ENCODE assay signal across 11 mouse cellular contexts in the genomic region with DNA sequence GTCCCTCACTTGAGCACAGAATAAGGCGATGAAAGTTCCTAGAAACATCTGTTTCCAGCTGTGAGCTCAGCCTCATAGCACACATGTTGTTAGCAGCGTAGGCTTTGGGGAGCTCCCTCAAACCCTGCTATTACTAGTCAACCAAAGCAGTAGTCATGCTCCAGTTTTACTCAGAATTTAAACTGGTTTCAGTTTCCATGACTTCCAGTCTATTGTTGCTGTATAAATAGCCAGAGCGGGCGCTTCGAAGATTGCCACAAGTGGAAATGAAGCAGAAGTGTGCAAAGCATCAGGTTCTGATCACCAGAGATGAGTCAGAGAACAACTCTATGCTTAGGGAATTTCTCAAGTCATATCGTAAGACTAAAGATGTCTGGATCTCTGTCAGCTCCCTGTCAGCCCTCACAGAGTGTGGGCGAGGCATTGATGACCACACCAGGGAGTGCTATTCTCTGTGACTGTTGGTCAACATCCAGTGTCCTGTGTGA. TPM values are rescaled to one million over a fixed set of nuclear protein-coding genes. Genes with fewer than 3 reads are reported as not detected.
A peak's percentile ranks its signal among the peaks of the same experiment; 100 is the strongest.
DNase-seq lines count a peak whose midpoint lies in the region; ATAC-seq and TF ChIP-seq lines count a peak whose summit lies in the region.
"Had no signal": no experiment of that assay in that cellular context is flagged by ENCODE, and none has a peak within 500 bp of the region (broad histone marks: within the 10 kb centered on the region; RNA-seq: fewer than 3 reads in every experiment).

No protein-coding gene starts in this region.

- in situ Hi-C loops in CH12.LX (cut with MboI; ENCODE audit: low pct_ligation_motif_present, low pct_unique_long_range_greater_than_20kb, low sequenced_read_pairs): no loop called here

- TF ChIP-seq CTCF in CH12.LX (conservative IDR thresholded peaks at IDR 0.05 in 1 of 2, IDR thresholded peaks at IDR 0.05 in 1 of 2; ENCODE audit: low read depth in 2 of 2, low read length in 2 of 2): no peak

- peak; percentile 80 for TF ChIP-seq EP300 in CH12.LX (IDR thresholded peaks at IDR 0.05; ENCODE audit: low read length)

- 0 out of 2 replicates have a peak overlapping the region, but pooled peaks have one; percentile 47 for H3K27ac ChIP-seq in CH12.LX (ENCODE audit: insufficient read depth, low read depth)
- H3K27ac ChIP-seq in midbrain, embryonic 14.5 days (replicated peaks; ENCODE audit: low read depth, low read length): no peak overlapping the region
- no peak overlapping the region for H3K27ac ChIP-seq in hindbrain, embryonic 10.5 days
- H3K27ac ChIP-seq: limb, embryonic 15.5 days had no signal

- H3K4me3 ChIP-seq in CH12.LX (replicated peaks in 1 of 3; ENCODE audit: low read depth in 2 of 3, low read length in 2 of 3, poor library complexity in 1 of 3): peak overlapping the region in 1 of 3 experiments; percentile 14
- H3K4me3 ChIP-seq in midbrain, embryonic 14.5 days (replicated peaks; ENCODE audit: low read depth, low read length): no peak overlapping the region
- no peak overlapping the region for H3K4me3 ChIP-seq in hindbrain, embryonic 10.5 days
- H3K4me3 ChIP-seq: limb, embryonic 15.5 days had no signal

- intact Hi-C loops in heart, postnatal 10 days (cut with DNase I): no loop called here

- no peak for TF ChIP-seq POLR2A in CH12.LX (IDR thresholded peaks at IDR 0.05; ENCODE audit: low read depth, low read length)

- WGBS in midbrain, embryonic 14.5 days: 87% methylated on average over 7 of the region's 7 CpGs
- 81% methylated on average over 7 of the region's 7 CpGs for WGBS in hindbrain, embryonic 10.5 days

- peak overlapping the region; percentile 61; the same call in 1 of the 2 replicates for H3K4me2 ChIP-seq in CH12.LX (ENCODE audit: insufficient read depth, low read depth, poor library complexity, severe bottlenecking)
- no peak overlapping the region for H3K4me2 ChIP-seq in midbrain, embryonic 14.5 days (ENCODE audit: low read length)
- H3K4me2 ChIP-seq: limb, embryonic 15.5 days had no signal

- DNase-seq in cerebellum, adult 11-12 months: peak; percentile 12
- DNase-seq in cerebellum, adult 9-11 months: no peak
- DNase-seq in CH12.LX (ENCODE audit: extremely low read depth): peak; percentile 74
- DNase-seq in heart, postnatal 10 days: peak; percentile 60 to 61
- DNase-seq in midbrain, embryonic 14.5 days: no peak
- no peak for DNase-seq in hindbrain, embryonic 10.5 days (ENCODE audit: low spot score)
- DNase-seq in cerebellum, adult 11 months: no peak
- DNase-seq: right cerebral cortex, postnatal 14 days; thymus, postnatal 25 days had no signal

- peak; percentile 62 for ATAC-seq in megakaryocyte, adult 5-6 weeks (ENCODE audit: poor library complexity, severe bottlenecking)
- ATAC-seq in midbrain, embryonic 14.5 days (ENCODE audit: low FRiP score, low TSS enrichment): no peak

- H3K4me1 ChIP-seq in CH12.LX (ENCODE audit: control insufficient read depth in 1 of 2, insufficient read depth in 2 of 2): peaks cover 16 to 25% of the 10 kb centered on the region in 2 experiments
- H3K4me1 ChIP-seq in midbrain, embryonic 14.5 days (ENCODE audit: control insufficient read depth, insufficient read depth, low read length): no peaks in the 10 kb centered on the region
- peaks cover 2% of the 10 kb centered on the region for H3K4me1 ChIP-seq in hindbrain, embryonic 10.5 days (replicated peaks)
- H3K4me1 ChIP-seq: limb, embryonic 15.5 days had no signal

- peak overlapping the region; percentile 49 for H3K9ac ChIP-seq in CH12.LX (ENCODE audit: insufficient read depth, low read depth)
- no peak overlapping the region for H3K9ac ChIP-seq in midbrain, embryonic 14.5 days (replicated peaks; ENCODE audit: low read length)
- H3K9ac ChIP-seq: limb, embryonic 15.5 days had no signal

- dilution Hi-C loops in CH12.LX (cut with MboI; ENCODE audit: extremely low pct_ligation_motif_present, extremely low pct_unique_long_range_greater_than_20kb, low sequenced_read_pairs): no loop called here

- no peaks in the 10 kb centered on the region for H3K27me3 ChIP-seq in CH12.LX (replicated peaks)
- H3K27me3 ChIP-seq in midbrain, embryonic 14.5 days (ENCODE audit: control insufficient read depth, insufficient read depth, low read length): no peaks in the 10 kb centered on the region
- H3K27me3 ChIP-seq in hindbrain, embryonic 10.5 days (ENCODE audit: insufficient read depth, poor library complexity, severe bottlenecking): no peaks in the 10 kb centered on the region
- H3K27me3 ChIP-seq: limb, embryonic 15.5 days had no signal

- no peaks in the 10 kb centered on the region for H3K9me3 ChIP-seq in CH12.LX (replicated peaks; ENCODE audit: low read length)
- no peaks in the 10 kb centered on the region for H3K9me3 ChIP-seq in midbrain, embryonic 14.5 days (ENCODE audit: control insufficient read depth, low read length)
- no peaks in the 10 kb centered on the region for H3K9me3 ChIP-seq in hindbrain, embryonic 10.5 days
- H3K9me3 ChIP-seq: limb, embryonic 15.5 days had no signal

- H3K36me3 ChIP-seq in CH12.LX (replicated peaks in 1 of 2; ENCODE audit: control insufficient read depth in 1 of 2, insufficient read depth in 1 of 2, low read length in 1 of 2): peaks cover 0 to 8% of the 10 kb centered on the region in 2 experiments
- H3K36me3 ChIP-seq in midbrain, embryonic 14.5 days (ENCODE audit: control insufficient read depth, insufficient read depth, low read length): peaks cover 4% of the 10 kb centered on the region; the same call in 1 of the 2 replicates
- peaks cover 16% of the 10 kb centered on the region for H3K36me3 ChIP-seq in hindbrain, embryonic 10.5 days
- H3K36me3 ChIP-seq: limb, embryonic 15.5 days had no signal

- TF ChIP-seq RAD21 in CH12.LX (IDR thresholded peaks at IDR 0.05; ENCODE audit: low read depth, low read length): no peak

- no peaks in the 10 kb centered on the region for H3K79me2 ChIP-seq in CH12.LX (replicated peaks; ENCODE audit: control insufficient read depth, extremely low read depth, insufficient read depth, poor library complexity, severe bottlenecking)

TF ChIP-seq in CH12.LX, 34 proteins besides CTCF, POLR2A, EP300 and RAD21:
- TF ChIP-seq TBP (conservative IDR thresholded peaks at IDR 0.05; ENCODE audit: low read depth, low read length) (no peak), MXI1 (IDR thresholded peaks at IDR 0.05; ENCODE audit: low read depth, low read length) (peak; percentile 48; the same call in 1 of the 2 replicates), MAFK (IDR thresholded peaks at IDR 0.05; ENCODE audit: insufficient replicate concordance, low read length) (0 out of 2 replicates have a peak, but pooled peaks have one; percentile 18), E2F4 (IDR thresholded peaks at IDR 0.05; ENCODE audit: insufficient replicate concordance, low read depth, low read length) (no peak), SIN3A (IDR thresholded peaks at IDR 0.05; ENCODE audit: low read length) (peak; percentile 56), SMC3 (IDR thresholded peaks at IDR 0.05; ENCODE audit: low read depth, low read length) (0 out of 2 replicates have a peak, but pooled peaks have one; percentile 1), MEF2A (IDR thresholded peaks at IDR 0.05; ENCODE audit: borderline replicate concordance, low read depth, low read length) (peak; percentile 89; the same call in 1 of the 2 replicates), NRF1 (IDR thresholded peaks at IDR 0.05; ENCODE audit: low read depth, low read length) (0 out of 2 replicates have a peak, but pooled peaks have one; percentile 11), PAX5 (IDR thresholded peaks at IDR 0.05; ENCODE audit: low read length) (no peak), MYC (IDR thresholded peaks at IDR 0.05; ENCODE audit: low read depth, low read length) (no peak), TCF12 (IDR thresholded peaks at IDR 0.05; ENCODE audit: low read depth, low read length) (peak; percentile 38; the same call in 1 of the 2 replicates), MAX (IDR thresholded peaks at IDR 0.05; ENCODE audit: low read length) (peak; percentile 72), JUN (IDR thresholded peaks at IDR 0.05; ENCODE audit: insufficient read depth, low read depth, low read length) (peak; percentile 25; the same call in 1 of the 2 replicates), CHD2 (IDR thresholded peaks at IDR 0.05; ENCODE audit: low read length) (0 out of 2 replicates have a peak, but pooled peaks have one; percentile 41), ZNF384 (IDR thresholded peaks at IDR 0.05; ENCODE audit: low read depth, low read length) (no peak), CHD1 (IDR thresholded peaks at IDR 0.05; ENCODE audit: low read depth, low read length) (no peak), JUND (conservative IDR thresholded peaks at IDR 0.05; ENCODE audit: low read depth, low read length) (peak; percentile 68; the same call in 1 of the 2 replicates), RCOR1 (conservative IDR thresholded peaks at IDR 0.05; ENCODE audit: low read depth, low read length) (peak; percentile 84), IRF4 (IDR thresholded peaks at IDR 0.05; ENCODE audit: low read depth, low read length) (peak; percentile 88), BHLHE40 (IDR thresholded peaks at IDR 0.05; ENCODE audit: low read depth, low read length) (peak; percentile 93), ZKSCAN1 (IDR thresholded peaks at IDR 0.05; ENCODE audit: borderline replicate concordance, low read depth, low read length) (no peak), MAZ (IDR thresholded peaks at IDR 0.05; ENCODE audit: low read depth, low read length) (0 out of 2 replicates have a peak, but pooled peaks have one; percentile 40), ETS1 (conservative IDR thresholded peaks at IDR 0.05; ENCODE audit: low read depth, low read length) (peak; percentile 92)
TF ChIP-seq in CH12.LX: peak in this region for 16.

RNA-seq across cellular contexts. Expression of gene Aig1, which starts 36.2 kb away (rescaled TPM):
- 7.0 and 10.8 TPM in 2 replicates for total RNA-seq in CH12.LX (2012; rRNA removed)
- total RNA-seq in CH12.LX (2014; rRNA removed): 1.2 and 1.6 TPM in 2 replicates
- 1.8 and 2.4 TPM in 2 replicates for polyA plus RNA-seq in CH12.LX (2012; ENCODE audit: insufficient read length, low read depth)
- 10 to 100 TPM; 64.1 to 71.8 TPM for total RNA-seq in heart, postnatal 10 days (2021)
- 6.0 and 7.3 TPM in 2 replicates for total RNA-seq in megakaryocyte, adult 5-6 weeks (2015)
- total RNA-seq in megakaryocyte, adult 5-6 weeks (2017): 3.5 and 4.7 TPM in 2 replicates
- 76.0 and 81.5 TPM in 2 replicates for polyA plus RNA-seq in midbrain, embryonic 14.5 days (2014; fragmentation: Nextera tagmentation; extraction: Ambion mirVana)
- polyA plus RNA-seq in hindbrain, embryonic 10.5 days (2016; fragmentation: Nextera tagmentation; extraction: Ambion mirVana): 32.5 and 38.6 TPM in 2 replicates

Comparison
In these comparisons a context has a peak if more than half of its experiments do, and no peak if none do; other contexts are left out.
1. DNase-seq: peak in cerebellum, adult 11-12 months (single experiment), CH12.LX (single experiment) and heart, postnatal 10 days (2 of 2); none in cerebellum, adult 9-11 months (single experiment), midbrain, embryonic 14.5 days (single experiment), hindbrain, embryonic 10.5 days (single experiment) and cerebellum, adult 11 months (single experiment).
2. RNA of gene Aig1, which starts 36.2 kb away (total RNA-seq): 64.1 to 71.8 TPM in heart, postnatal 10 days; 1.2 to 10.8 TPM in CH12.LX and 3.5 to 7.3 TPM in megakaryocyte, adult 5-6 weeks; every median in the first group is over 4 times any median in the second.